Mouse (Mus musculus): ENCODE results near the gene Prdm13.

Gene Prdm13

DNA sequence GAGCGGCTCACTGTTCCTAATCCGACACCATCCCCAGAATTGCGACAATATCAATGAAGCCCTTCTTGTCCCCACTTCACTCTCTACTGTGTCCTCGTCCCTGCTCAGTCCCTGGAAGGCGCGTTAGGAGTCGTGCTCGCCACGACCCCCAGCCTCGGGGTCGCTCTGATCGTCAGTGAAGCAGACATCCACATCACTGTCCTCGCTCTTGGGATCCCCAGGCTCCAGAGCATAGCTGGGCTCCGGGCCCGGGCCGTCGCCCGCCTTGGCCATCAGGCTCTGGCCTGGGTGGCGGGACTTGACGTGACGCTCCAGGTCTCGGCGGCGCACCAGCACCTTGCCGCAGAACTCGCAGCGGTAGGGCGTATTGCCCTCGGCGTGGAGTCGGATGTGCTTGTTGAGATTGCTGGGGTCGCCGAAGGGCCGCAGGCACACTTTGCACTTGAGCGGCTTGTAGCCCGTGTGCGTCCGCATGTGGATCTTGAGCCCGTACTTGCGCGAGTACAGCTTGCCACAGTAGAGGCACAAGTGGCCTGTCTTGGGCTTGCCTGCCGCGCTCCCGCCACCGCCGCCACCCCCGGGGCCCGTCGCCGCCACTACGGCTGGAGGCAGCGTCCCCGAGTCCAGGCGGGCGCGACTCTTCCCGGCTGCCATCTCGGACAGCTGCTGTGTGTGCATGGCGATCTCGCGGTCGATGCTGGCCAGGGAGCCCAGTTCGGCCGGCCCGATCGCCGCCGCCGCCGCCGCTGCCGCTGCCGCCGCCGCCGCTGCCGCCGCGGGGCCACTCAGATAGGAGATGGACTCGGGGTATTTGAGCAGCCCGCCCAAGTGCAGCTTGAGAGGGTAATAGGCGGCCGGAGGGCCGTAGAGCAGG is 7.4 kb downstream of the Prdm13 start:
- peak; percentile 13 for DNase-seq

DNA sequence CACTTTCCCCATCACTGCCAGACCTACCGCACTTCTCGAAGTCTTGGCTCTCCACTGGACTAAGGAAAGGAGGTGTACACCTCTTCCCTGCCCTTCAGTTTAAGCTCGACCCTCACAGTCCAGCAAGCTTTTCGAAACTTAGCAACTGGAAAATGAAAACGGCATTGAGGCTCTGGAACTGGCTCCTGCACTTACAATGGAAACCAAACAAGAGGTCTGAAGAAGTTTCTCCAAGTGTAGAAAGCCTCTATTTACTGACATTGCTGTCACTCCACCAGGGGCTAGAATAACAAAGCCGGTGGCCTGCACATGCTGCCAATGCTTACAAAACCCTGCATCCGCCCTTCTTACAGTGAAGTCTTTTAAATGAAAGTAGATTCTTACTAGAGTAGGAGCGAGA is 11.1 kb downstream of the Prdm13 start:
- DNase-seq, result no peak

DNA sequence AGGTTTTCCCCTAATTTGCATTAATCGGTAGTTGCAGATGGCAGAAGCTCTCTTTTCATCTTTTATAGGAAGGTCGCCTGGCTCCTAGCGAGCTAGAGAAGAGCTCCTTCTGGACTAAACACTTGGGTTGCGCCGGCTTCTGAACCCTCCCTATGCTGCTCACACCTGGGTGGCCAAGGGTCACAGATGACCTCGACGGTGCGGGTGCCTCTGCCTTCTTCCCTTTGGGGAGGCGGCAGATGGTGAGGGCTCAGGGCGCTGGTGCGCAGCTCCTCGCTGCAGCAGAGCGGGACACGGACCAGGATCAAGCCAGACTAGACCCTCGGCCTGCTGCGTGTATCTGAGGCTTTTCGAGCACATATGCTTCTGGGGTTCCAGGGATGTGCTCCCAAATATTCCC is 11.7 kb downstream of the Prdm13 start:
- no peak for DNase-seq

DNA sequence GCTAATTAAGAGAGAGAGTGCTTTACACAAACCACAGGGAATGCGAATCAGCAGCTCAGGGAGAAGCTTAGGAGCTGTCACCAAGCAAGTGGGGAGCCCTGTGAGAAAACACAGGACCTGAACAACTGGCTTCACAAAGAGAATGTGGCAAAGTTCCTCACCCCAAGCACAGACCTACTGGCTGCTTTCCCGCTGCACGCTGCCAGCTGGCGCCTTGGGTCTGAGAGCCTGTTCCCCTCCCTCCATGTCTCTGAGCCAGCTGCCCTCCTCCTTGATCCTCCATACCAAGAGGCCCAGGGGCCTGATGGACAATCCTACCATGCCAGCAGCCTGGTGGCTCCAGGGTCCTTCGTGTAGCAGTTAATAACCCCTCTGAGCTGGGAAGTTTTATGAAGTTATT is 19.8 kb downstream of the Prdm13 start:
- DNase-seq, result no peak

DNA sequence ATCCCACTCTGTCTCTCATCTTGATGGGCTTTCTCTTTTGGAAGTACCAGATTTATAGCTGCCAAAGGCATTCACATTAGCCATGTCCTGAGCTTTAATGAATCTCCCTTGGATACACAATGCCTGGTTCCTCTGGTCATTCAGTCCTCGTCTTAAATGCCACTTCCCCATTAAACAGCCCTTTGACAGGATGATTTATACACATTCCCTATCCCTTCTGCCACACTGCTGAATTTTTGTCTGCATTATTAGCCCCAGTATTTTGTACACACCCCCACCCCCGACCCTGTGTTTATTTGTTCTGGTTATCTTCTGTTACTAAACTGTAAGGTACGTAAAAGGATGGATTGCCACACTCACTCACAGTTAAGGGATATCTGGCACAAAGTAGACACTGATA is 27.6 kb downstream of the Prdm13 start:
- no peak for DNase-seq

DNA sequence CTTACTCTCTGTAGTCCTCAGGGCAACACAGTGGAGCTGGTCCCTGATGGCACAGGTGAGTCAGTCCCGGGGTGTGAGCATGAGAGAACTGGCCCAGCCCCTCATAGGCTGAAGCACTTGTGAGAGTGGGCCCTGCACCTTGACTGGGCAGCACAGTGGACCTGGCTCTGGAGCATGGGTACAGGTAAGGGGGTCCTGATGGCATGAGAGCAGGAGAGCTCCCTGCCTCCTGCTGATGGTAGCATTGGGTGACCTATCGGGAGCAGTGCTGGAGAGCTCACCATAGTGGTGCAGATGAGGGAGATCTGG is 56.5 kb downstream of the Prdm13 start:
- no peak for DNase-seq

DNA sequence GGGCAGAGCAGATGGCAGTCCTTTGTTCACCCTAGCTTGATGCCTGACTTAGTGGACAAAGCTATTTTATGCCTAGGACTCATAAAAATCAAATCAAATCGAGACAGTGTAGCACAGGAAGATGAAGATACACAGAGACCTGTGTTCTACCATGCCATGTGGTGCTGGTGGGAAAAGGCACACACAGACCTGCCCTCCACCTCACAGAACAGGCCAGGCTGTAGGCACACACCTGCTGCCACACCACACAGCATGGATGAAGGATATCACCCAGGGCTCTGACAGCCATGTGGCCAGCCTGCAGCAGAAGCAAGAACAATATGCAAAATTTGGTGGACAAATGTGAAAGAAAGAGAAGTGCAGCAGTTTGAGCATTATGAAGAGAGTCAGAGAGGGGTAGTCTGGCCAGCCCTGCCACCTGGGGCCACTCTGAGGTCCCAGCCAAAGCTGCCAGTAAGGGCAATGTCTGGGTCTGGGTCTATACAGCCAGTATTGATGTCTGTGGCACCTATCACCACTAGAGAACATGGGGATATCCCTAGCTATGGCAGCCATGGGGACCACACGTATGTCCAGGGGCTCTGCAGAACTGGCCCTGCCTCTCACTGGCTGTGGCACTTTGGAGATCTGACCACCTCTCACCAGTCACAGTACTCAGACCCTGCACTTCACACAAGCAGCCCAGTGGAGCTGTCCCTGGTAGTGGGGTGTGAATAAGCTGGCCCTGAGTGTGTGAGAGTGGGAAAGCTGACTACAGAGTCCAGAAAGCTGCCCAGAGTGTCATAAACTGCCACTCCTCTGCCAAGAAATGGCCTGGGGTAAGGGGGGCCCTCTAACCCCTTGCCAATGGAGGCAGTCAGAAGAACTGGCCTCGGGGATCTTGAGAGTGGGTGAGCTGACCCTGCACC is 57.1 kb downstream of the Prdm13 start:
- DNase-seq, result no peak
